Mouse (Mus musculus): Measurements from ENCODE around the gene Cnih3. TPM values are rescaled to one million over a fixed set of nuclear protein-coding genes. Genes with fewer than 3 reads are reported as not detected.
A peak's percentile ranks its signal among the peaks of the same experiment; 100 is the strongest.

Cnih3 gene
- polyA plus RNA-seq, 1 experiment from 2014 or later, result 0.10 TPM

- 82% methylated on average over 8 of the region's 8 CpGs for WGBS
- Histone ChIP-seq H3K27ac (no peak overlapping the region), H3K36me3 (no peaks in the 10 kb centered on the region), H3K4me1 (peaks cover 4% of the 10 kb centered on the region; the same call in 1 of the 2 replicates), H3K4me3 (replicated peaks) (no peak overlapping the region), H3K9ac (no peak overlapping the region), H3K4me2 (no peak overlapping the region), H3K9me3 (replicated peaks) (no peaks in the 10 kb centered on the region), H3K27me3 (no peaks in the 10 kb centered on the region)
- no peak for ATAC-seq (replicated peaks; ENCODE audit: low FRiP score)
Measured at GRCm38 (mm10) chr1:181410647-181411254, 58.3 kb downstream of the Cnih3 start.

- H3K36me3 ChIP-seq, result no peaks in the 10 kb centered on the region
- no peak for ATAC-seq (replicated peaks; ENCODE audit: low FRiP score)
- H3K27me3 ChIP-seq, result no peaks in the 10 kb centered on the region
- peaks cover 12% of the 10 kb centered on the region for H3K4me1 ChIP-seq
- WGBS, result 92% methylated on average over 2 of the region's 2 CpGs
- no peak overlapping the region for H3K27ac ChIP-seq
- H3K4me2 ChIP-seq, result no peak overlapping the region
- no peak overlapping the region for H3K9ac ChIP-seq
- H3K9me3 ChIP-seq (replicated peaks), result no peaks in the 10 kb centered on the region
- H3K4me3 ChIP-seq (replicated peaks), result no peak overlapping the region
Measured at GRCm38 (mm10) chr1:181414985-181415384, 62.6 kb downstream of the Cnih3 start.

- no peak overlapping the region for H3K9ac ChIP-seq
- 45% methylated on average over 9 of the region's 9 CpGs for WGBS
- H3K4me2 ChIP-seq, result no peak overlapping the region
- H3K27ac ChIP-seq, result no peak overlapping the region
- no peak overlapping the region for H3K4me3 ChIP-seq (replicated peaks)
- H3K9me3 ChIP-seq (replicated peaks), result no peaks in the 10 kb centered on the region
- no peaks in the 10 kb centered on the region for H3K36me3 ChIP-seq
- H3K27me3 ChIP-seq, result no peaks in the 10 kb centered on the region
- peaks cover 16% of the 10 kb centered on the region for H3K4me1 ChIP-seq
- ATAC-seq (replicated peaks; ENCODE audit: low FRiP score), result no peak
Measured at GRCm38 (mm10) chr1:181416841-181417240, 64.4 kb downstream of the Cnih3 start.

- Histone ChIP-seq H3K4me1 (peaks cover 20% of the 10 kb centered on the region), H3K9ac (no peak overlapping the region), H3K27ac (no peak overlapping the region), H3K9me3 (replicated peaks) (no peaks in the 10 kb centered on the region), H3K4me2 (no peak overlapping the region), H3K27me3 (no peaks in the 10 kb centered on the region), H3K4me3 (replicated peaks) (no peak overlapping the region), H3K36me3 (no peaks in the 10 kb centered on the region)
- 0 out of 2 replicates have a peak, but pooled peaks have one; percentile 46 for ATAC-seq (replicated peaks; ENCODE audit: low FRiP score)
- WGBS, result 72% methylated on average over 6 of the region's 6 CpGs
Measured at GRCm38 (mm10) chr1:181417937-181418523, 65.6 kb downstream of the Cnih3 start.

GRCm38 (mm10) chr1:181420080-181420536 lies 67.7 kb downstream of the Cnih3 start:
- peaks cover 20% of the 10 kb centered on the region for H3K4me1 ChIP-seq
- no peaks in the 10 kb centered on the region for H3K27me3 ChIP-seq
- H3K27ac ChIP-seq, result no peak overlapping the region
- 45% methylated on average over 11 of the region's 11 CpGs for WGBS
- H3K9me3 ChIP-seq (replicated peaks), result no peaks in the 10 kb centered on the region
- H3K36me3 ChIP-seq, result no peaks in the 10 kb centered on the region
- ATAC-seq (replicated peaks; ENCODE audit: low FRiP score), result no peak
- H3K4me2 ChIP-seq, result no peak overlapping the region
- no peak overlapping the region for H3K9ac ChIP-seq
- no peak overlapping the region for H3K4me3 ChIP-seq (replicated peaks)

GRCm38 (mm10) chr1:181422796-181423195 lies 70.4 kb downstream of the Cnih3 start:
- H3K9ac ChIP-seq, result no peak overlapping the region
- H3K9me3 ChIP-seq (replicated peaks), result no peaks in the 10 kb centered on the region
- no peak overlapping the region for H3K27ac ChIP-seq
- H3K36me3 ChIP-seq, result no peaks in the 10 kb centered on the region
- H3K4me1 ChIP-seq, result peaks cover 14% of the 10 kb centered on the region
- H3K27me3 ChIP-seq, result no peaks in the 10 kb centered on the region
- WGBS, result 69% methylated on average over 6 of the region's 6 CpGs
- no peak overlapping the region for H3K4me3 ChIP-seq (replicated peaks)
- no peak for ATAC-seq (replicated peaks; ENCODE audit: low FRiP score)
- no peak overlapping the region for H3K4me2 ChIP-seq

- no peak for ATAC-seq (replicated peaks; ENCODE audit: low FRiP score)
- Histone ChIP-seq H3K9ac (no peak overlapping the region), H3K4me2 (no peak overlapping the region), H3K4me3 (replicated peaks) (no peak overlapping the region), H3K4me1 (peaks cover 17% of the 10 kb centered on the region), H3K9me3 (replicated peaks) (no peaks in the 10 kb centered on the region), H3K27ac (no peak overlapping the region), H3K27me3 (no peaks in the 10 kb centered on the region), H3K36me3 (no peaks in the 10 kb centered on the region)
- WGBS, result 83% methylated on average over 3 of the region's 3 CpGs
Measured at GRCm38 (mm10) chr1:181424922-181425321, 72.5 kb downstream of the Cnih3 start.

GRCm38 (mm10) chr1:181425388-181425787 lies 73.0 kb downstream of the Cnih3 start:
- no peaks in the 10 kb centered on the region for H3K27me3 ChIP-seq
- no peak overlapping the region for H3K27ac ChIP-seq
- no peak for ATAC-seq (replicated peaks; ENCODE audit: low FRiP score)
- no peak overlapping the region for H3K9ac ChIP-seq
- WGBS, result 74% methylated on average over 3 of the region's 3 CpGs
- H3K4me3 ChIP-seq (replicated peaks), result no peak overlapping the region
- no peaks in the 10 kb centered on the region for H3K9me3 ChIP-seq (replicated peaks)
- H3K4me1 ChIP-seq, result peaks cover 12% of the 10 kb centered on the region
- H3K36me3 ChIP-seq, result no peaks in the 10 kb centered on the region
- H3K4me2 ChIP-seq, result no peak overlapping the region

GRCm38 (mm10) chr1:181426406-181426805 lies 74.0 kb downstream of the Cnih3 start:
- 67% methylated on average over 5 of the region's 5 CpGs for WGBS
- no peak overlapping the region for H3K4me3 ChIP-seq (replicated peaks)
- H3K36me3 ChIP-seq, result no peaks in the 10 kb centered on the region
- ATAC-seq (replicated peaks; ENCODE audit: low FRiP score), result no peak
- no peak overlapping the region for H3K27ac ChIP-seq
- H3K27me3 ChIP-seq, result no peaks in the 10 kb centered on the region
- H3K9me3 ChIP-seq (replicated peaks), result no peaks in the 10 kb centered on the region
- H3K4me1 ChIP-seq, result peaks cover 12% of the 10 kb centered on the region
- H3K4me2 ChIP-seq, result no peak overlapping the region
- no peak overlapping the region for H3K9ac ChIP-seq

- no peak for ATAC-seq (replicated peaks; ENCODE audit: low FRiP score)
- Histone ChIP-seq H3K27ac (no peak overlapping the region), H3K4me3 (replicated peaks) (no peak overlapping the region), H3K27me3 (no peaks in the 10 kb centered on the region), H3K4me1 (peaks cover 5% of the 10 kb centered on the region), H3K4me2 (no peak overlapping the region), H3K36me3 (no peaks in the 10 kb centered on the region), H3K9me3 (replicated peaks) (no peaks in the 10 kb centered on the region), H3K9ac (no peak overlapping the region)
- 85% methylated on average over 5 of the region's 5 CpGs for WGBS
Measured at GRCm38 (mm10) chr1:181433263-181433662, 80.8 kb downstream of the Cnih3 start.

GRCm38 (mm10) chr1:181435414-181435813 lies 83.0 kb downstream of the Cnih3 start:
- H3K4me1 ChIP-seq, result 0 out of 2 replicates have a peak, but pooled peaks cover 6% of the 10 kb centered on the region
- H3K27me3 ChIP-seq, result no peaks in the 10 kb centered on the region
- H3K9me3 ChIP-seq (replicated peaks), result no peaks in the 10 kb centered on the region
- H3K4me3 ChIP-seq (replicated peaks), result no peak overlapping the region
- ATAC-seq (replicated peaks; ENCODE audit: low FRiP score), result no peak
- no peak overlapping the region for H3K4me2 ChIP-seq
- H3K36me3 ChIP-seq, result no peaks in the 10 kb centered on the region
- 68% methylated on average over 5 of the region's 5 CpGs for whole genome bisulfite sequencing
- H3K27ac ChIP-seq, result no peak overlapping the region
- no peak overlapping the region for H3K9ac ChIP-seq

GRCm38 (mm10) chr1:181440982-181441603 lies 88.7 kb downstream of the Cnih3 start:
- Histone ChIP-seq H3K4me1 (peaks cover 16% of the 10 kb centered on the region), H3K9me3 (replicated peaks) (no peaks in the 10 kb centered on the region), H3K27ac (peak overlapping the region; percentile 52; the same call in 1 of the 2 replicates), H3K9ac (no peak overlapping the region), H3K36me3 (no peaks in the 10 kb centered on the region), H3K27me3 (no peaks in the 10 kb centered on the region), H3K4me2 (no peak overlapping the region), H3K4me3 (replicated peaks) (no peak overlapping the region)
- WGBS, result 74% methylated on average over 8 of the region's 8 CpGs
- ATAC-seq (replicated peaks; ENCODE audit: low FRiP score), result peak; percentile 81
